Mouse (Mus musculus): ENCODE measurements around the gene Crispld2. TPM values are rescaled to one million over a fixed set of nuclear protein-coding genes. Genes with fewer than 3 reads are reported as not detected.

Crispld2 gene
- polyA plus RNA-seq, 1 experiment from 2014 or later, result 6.5 TPM

DNA sequence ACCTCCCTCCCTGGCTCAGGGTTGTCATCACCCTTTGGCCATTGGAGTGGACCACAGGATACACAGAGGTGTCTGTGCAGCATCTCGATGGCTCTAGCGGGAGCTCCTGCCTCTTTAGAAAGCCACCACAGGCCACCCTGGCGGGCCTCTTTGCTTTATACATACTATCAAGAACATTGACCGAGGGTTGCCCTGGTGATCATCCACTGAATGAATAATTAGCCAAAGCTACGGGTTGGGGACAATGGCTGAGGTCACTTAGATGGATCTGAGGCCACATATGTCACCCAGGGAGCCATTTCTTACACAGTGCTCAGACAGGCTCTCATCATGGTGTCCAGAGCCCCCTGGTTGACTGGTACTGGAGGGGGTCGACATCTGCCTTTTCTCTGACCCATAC lies 26.1 kb downstream of the Crispld2 start:
- DNase-seq (ENCODE audit: low spot score), result no peak
- Histone ChIP-seq H3K36me3 (replicated peaks) (0 out of 2 replicates have a peak, but pooled peaks cover 4% of the 10 kb centered on the region), H3K27me3 (replicated peaks; ENCODE audit: low read depth, poor library complexity, severe bottlenecking) (peaks cover 17% of the 10 kb centered on the region), H3K4me1 (peaks cover 45% of the 10 kb centered on the region), H3K9me3 (no peaks in the 10 kb centered on the region), H3K27ac (replicated peaks) (no peak overlapping the region; the same call in 1 of the 2 replicates), H3K4me3 (no peak overlapping the region)
- WGBS, result 81% methylated on average over 6 of the region's 6 CpGs

DNA sequence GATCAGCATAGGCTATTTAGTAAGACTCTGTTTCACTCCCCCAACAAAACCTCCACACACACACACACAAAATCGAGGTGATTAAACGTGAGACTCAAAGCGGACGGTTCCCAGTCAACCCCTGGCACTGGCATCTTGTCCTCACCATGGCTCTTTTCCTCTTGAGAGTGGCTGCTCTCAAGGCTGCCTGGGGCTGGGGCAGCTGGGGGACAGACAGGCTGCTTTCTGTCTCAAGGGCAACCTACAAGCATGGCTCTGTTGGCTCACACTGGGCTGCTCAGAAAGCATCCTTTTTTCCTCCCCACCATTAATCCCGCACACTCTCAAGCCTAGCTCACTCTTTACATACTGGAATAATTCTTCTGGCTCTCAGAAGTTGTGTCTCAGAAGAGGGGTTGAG lies 27.1 kb downstream of the Crispld2 start:
- H3K4me3 ChIP-seq, result no peak overlapping the region
- H3K4me1 ChIP-seq, result peaks cover 35% of the 10 kb centered on the region
- H3K27ac ChIP-seq (replicated peaks), result no peak overlapping the region
- H3K27me3 ChIP-seq (replicated peaks; ENCODE audit: low read depth, poor library complexity, severe bottlenecking), result peaks cover 17% of the 10 kb centered on the region
- no peaks in the 10 kb centered on the region for H3K9me3 ChIP-seq
- 0 out of 2 replicates have a peak, but pooled peaks cover 4% of the 10 kb centered on the region for H3K36me3 ChIP-seq (replicated peaks)
- 86% methylated on average over 5 of the region's 5 CpGs for WGBS
- DNase-seq (ENCODE audit: low spot score), result no peak

DNA sequence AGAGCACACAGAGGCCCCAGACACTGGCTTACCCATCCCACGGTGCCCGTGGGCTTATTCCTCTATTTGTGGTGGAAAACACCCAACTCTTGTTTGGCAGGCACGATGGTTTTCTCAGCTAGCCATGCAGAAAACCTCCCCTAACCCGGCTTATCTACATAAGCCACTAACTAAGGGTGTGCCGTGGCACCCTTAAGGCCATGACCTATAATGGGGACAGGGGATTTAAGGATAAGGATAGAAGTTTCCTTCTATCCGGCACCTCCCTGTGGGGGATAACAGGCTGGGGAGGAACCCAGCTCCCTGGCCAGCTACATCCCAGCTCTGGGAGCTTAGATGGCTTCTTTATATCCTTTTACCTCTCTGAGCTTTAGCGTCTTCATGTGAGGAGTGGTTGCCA lies 28.1 kb downstream of the Crispld2 start:
- 74% methylated on average over 7 of the region's 7 CpGs for WGBS
- 0 out of 2 replicates have a peak, but pooled peaks cover 4% of the 10 kb centered on the region for H3K36me3 ChIP-seq (replicated peaks)

DNA sequence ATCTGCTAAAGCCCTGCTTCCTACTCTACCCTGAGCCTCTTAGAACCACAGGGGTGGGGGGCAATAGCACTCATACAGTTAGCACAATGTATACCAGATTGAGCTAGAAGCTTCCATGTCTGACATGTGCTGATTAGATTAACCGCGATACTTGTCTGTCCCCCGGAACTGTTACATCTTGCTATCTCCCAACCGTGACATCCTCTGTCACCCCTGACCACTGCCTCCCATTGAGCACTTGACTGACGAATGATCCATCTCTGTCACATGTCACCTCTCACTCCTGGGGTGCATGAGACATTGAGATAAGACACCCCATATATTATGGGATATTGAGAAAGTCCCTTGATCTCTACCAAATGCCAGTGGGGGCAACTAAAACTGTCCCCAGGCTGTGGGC lies 34.0 kb downstream of the Crispld2 start:
- 0 out of 2 replicates have a peak, but pooled peaks cover 4% of the 10 kb centered on the region for H3K27me3 ChIP-seq (replicated peaks; ENCODE audit: low read depth, poor library complexity, severe bottlenecking)
- H3K4me1 ChIP-seq, result peaks cover 27% of the 10 kb centered on the region
- no peaks in the 10 kb centered on the region for H3K36me3 ChIP-seq (replicated peaks)
- 91% methylated on average over 5 of the region's 5 CpGs for WGBS
- DNase-seq (ENCODE audit: low spot score), result no peak
- no peak overlapping the region for H3K27ac ChIP-seq (replicated peaks)
- H3K9me3 ChIP-seq, result no peaks in the 10 kb centered on the region
- H3K4me3 ChIP-seq, result no peak overlapping the region

More for the DNA sequence above, 28.1 kb downstream of the Crispld2 start:
- Histone ChIP-seq H3K27me3 (replicated peaks; ENCODE audit: low read depth, poor library complexity, severe bottlenecking) (peaks cover 17% of the 10 kb centered on the region), H3K27ac (replicated peaks) (no peak overlapping the region), H3K4me1 (peaks cover 26% of the 10 kb centered on the region), H3K9me3 (no peaks in the 10 kb centered on the region), H3K4me3 (no peak overlapping the region)
- no peak for DNase-seq (ENCODE audit: low spot score)

DNA sequence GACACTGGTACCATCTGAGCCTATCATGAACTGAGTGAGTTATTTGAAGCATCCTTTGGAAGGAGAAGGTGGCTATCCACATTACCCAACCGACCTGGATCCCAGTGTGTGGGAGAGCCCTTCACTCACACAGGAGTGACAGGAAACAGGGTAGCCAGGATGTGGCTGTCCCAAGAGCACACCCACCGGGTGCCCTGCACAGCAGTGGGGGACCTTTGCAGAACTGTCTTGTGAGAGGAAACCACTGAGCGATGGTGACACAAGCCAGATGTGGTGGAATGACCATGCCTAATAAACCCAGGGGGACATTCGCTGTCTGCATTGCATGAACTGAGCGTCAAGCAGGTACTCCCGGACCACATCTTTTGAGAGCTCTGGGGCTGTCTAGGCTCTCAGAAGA lies 34.8 kb downstream of the Crispld2 start:
- H3K27ac ChIP-seq (replicated peaks), result no peak overlapping the region
- H3K27me3 ChIP-seq (replicated peaks; ENCODE audit: low read depth, poor library complexity, severe bottlenecking), result no peaks in the 10 kb centered on the region
- 87% methylated on average over 6 of the region's 6 CpGs for WGBS
- peaks cover 26% of the 10 kb centered on the region for H3K4me1 ChIP-seq
- H3K4me3 ChIP-seq, result no peak overlapping the region
- H3K9me3 ChIP-seq, result no peaks in the 10 kb centered on the region
- DNase-seq (ENCODE audit: low spot score), result no peak
- no peaks in the 10 kb centered on the region for H3K36me3 ChIP-seq (replicated peaks)

DNA sequence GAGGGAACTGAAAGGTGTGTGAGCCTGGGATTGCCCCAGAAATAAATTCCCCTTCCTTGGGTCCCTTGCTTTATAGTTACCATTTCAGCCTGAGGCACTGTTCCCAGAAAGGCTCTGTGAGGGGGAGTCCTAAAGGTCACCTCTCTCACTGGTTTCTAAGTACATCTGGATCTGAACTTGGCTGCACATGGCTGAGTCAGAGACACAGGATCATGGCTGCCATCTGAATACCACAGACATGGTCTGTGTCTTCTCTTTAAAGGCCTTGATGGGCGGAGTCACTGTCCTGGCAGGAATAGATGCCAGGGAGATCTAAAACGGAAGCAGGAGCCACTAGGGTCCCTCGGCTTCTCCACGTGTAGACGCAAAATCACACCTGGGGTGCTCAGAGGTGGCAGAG lies 38.2 kb downstream of the Crispld2 start:
- DNase-seq (ENCODE audit: low spot score), result no peak
- 0 out of 2 replicates have a peak, but pooled peaks cover 5% of the 10 kb centered on the region for H3K36me3 ChIP-seq (replicated peaks)
- no peaks in the 10 kb centered on the region for H3K9me3 ChIP-seq
- peaks cover 45% of the 10 kb centered on the region for H3K4me1 ChIP-seq
- H3K27ac ChIP-seq (replicated peaks), result peak overlapping the region; percentile 65; the same call in 1 of the 2 replicates
- no peak overlapping the region for H3K4me3 ChIP-seq
- H3K27me3 ChIP-seq (replicated peaks; ENCODE audit: low read depth, poor library complexity, severe bottlenecking), result no peaks in the 10 kb centered on the region
- 76% methylated on average over 5 of the region's 5 CpGs for WGBS

DNA sequence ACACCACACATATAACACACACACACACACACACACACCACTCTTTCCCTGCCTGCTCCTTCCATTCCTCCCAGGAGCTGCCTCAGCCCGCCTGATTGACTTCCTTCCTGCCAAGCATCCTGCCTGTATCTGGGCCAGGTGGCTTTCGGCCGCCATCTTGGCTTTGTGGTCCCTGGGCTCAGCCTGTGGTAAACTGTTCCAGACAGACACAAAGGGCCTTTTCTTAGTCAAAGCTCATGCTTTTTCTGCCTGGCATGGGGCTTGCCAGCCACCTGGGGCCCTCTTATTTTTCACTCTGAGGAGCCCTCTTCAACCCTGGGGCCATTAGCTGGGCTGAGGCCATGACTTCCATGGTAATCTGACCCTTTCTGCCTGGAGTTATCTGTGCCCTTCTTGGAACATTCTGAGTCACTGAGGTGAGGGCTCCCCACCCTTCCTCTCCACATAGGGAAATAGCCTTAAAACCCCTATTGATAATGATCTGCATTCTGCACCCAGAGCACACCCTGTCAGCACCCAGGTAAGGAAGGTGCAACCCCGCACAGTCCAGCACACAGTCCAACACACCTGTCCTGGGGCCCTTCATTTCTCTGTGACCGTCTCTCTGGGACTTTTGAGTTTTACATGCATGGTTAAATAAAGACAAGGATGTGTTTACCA lies 40.4 kb downstream of the Crispld2 start:
- H3K27ac ChIP-seq (replicated peaks), result peak overlapping the region; percentile 52
- H3K27me3 ChIP-seq (replicated peaks; ENCODE audit: low read depth, poor library complexity, severe bottlenecking), result no peaks in the 10 kb centered on the region
- 0 out of 2 replicates have a peak, but pooled peaks cover 5% of the 10 kb centered on the region for H3K36me3 ChIP-seq (replicated peaks)
- peaks cover 65% of the 10 kb centered on the region for H3K4me1 ChIP-seq
- H3K9me3 ChIP-seq, result no peaks in the 10 kb centered on the region
- WGBS, result 81% methylated on average over 5 of the region's 5 CpGs
- H3K4me3 ChIP-seq, result no peak overlapping the region
- DNase-seq (ENCODE audit: low spot score), result peak; percentile 39

DNA sequence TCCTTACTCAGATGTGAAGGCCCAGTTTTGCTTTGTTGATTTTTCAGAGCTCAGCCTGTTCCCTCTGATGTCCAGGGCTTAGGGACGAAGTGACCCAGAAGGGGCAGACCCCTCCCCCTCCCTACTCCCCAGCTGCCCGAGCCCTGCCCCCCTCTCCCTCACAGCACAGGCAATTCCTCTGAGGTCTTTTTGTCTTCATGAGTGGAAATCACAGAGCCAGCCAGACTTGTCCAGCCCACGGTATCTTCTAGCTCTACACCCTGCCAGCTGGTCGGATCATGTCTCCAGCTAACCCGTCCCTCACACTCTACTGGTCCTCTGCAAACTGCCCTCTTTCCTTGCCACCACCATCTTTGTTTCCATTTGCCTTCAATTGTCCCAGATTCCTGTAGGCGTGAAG lies 42.2 kb downstream of the Crispld2 start:
- peak; percentile 43 for DNase-seq (ENCODE audit: low spot score)
- WGBS, result 24% methylated on average over 6 of the region's 6 CpGs
- Histone ChIP-seq H3K9me3 (no peaks in the 10 kb centered on the region), H3K4me3 (no peak overlapping the region), H3K4me1 (peaks cover 73% of the 10 kb centered on the region), H3K27ac (replicated peaks) (peak overlapping the region; percentile 52), H3K36me3 (replicated peaks) (0 out of 2 replicates have a peak, but pooled peaks cover 5% of the 10 kb centered on the region), H3K27me3 (replicated peaks; ENCODE audit: low read depth, poor library complexity, severe bottlenecking) (no peaks in the 10 kb centered on the region)

DNA sequence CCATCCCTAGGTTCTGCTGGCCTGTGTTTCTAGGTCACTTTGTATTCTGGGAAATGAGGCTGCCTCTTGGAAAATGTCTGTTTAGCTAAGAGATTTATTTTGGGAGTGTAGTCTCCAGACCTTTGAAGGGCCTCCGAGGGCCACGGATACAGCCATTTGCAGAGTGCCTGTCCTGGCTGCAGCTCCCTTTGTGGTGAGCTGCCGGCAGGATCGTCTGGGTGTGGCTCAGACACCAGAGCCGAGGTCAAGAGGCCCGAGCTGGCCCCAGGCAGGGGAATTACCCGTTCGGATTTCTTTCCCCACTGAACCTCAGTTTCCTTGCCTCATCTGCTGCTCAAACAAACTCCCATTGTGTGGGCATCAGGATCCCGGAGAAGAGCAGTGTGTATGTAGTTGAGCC lies 43.9 kb downstream of the Crispld2 start:
- 13% methylated on average over 9 of the region's 9 CpGs for WGBS
- peak; percentile 53 for DNase-seq (ENCODE audit: low spot score)
- no peaks in the 10 kb centered on the region for H3K9me3 ChIP-seq
- H3K4me1 ChIP-seq, result peaks cover 64% of the 10 kb centered on the region
- peak overlapping the region; percentile 75 for H3K27ac ChIP-seq (replicated peaks)
- H3K36me3 ChIP-seq (replicated peaks), result 0 out of 2 replicates have a peak, but pooled peaks cover 5% of the 10 kb centered on the region
- H3K27me3 ChIP-seq (replicated peaks; ENCODE audit: low read depth, poor library complexity, severe bottlenecking), result no peaks in the 10 kb centered on the region
- H3K4me3 ChIP-seq, result no peak overlapping the region

DNA sequence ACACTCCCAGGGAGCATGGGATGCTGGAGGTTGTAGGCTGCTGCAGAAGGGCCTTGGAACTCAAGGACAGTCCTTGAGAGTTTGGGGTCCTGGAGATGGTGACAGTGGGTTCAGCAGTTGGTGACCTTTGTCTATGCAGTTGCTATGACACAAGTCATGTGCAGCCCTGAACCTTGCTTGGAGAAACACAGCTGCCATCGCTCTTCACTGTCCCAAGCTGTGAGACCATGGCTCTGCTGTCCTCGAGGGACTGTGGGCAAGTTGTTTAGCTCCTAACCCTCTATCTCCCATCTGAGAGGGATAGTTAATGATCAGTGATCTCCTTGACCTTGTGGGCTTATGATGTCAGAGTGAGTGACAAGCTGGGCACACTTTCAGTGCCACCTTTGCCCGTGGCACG lies 44.3 kb downstream of the Crispld2 start:
- WGBS, result 74% methylated on average over 4 of the region's 4 CpGs
- no peak for DNase-seq (ENCODE audit: low spot score)
- 0 out of 2 replicates have a peak, but pooled peaks cover 5% of the 10 kb centered on the region for H3K36me3 ChIP-seq (replicated peaks)
- H3K9me3 ChIP-seq, result no peaks in the 10 kb centered on the region
- H3K27ac ChIP-seq (replicated peaks), result peak overlapping the region; percentile 75
- no peaks in the 10 kb centered on the region for H3K27me3 ChIP-seq (replicated peaks; ENCODE audit: low read depth, poor library complexity, severe bottlenecking)
- H3K4me1 ChIP-seq, result peaks cover 59% of the 10 kb centered on the region
- no peak overlapping the region for H3K4me3 ChIP-seq

DNA sequence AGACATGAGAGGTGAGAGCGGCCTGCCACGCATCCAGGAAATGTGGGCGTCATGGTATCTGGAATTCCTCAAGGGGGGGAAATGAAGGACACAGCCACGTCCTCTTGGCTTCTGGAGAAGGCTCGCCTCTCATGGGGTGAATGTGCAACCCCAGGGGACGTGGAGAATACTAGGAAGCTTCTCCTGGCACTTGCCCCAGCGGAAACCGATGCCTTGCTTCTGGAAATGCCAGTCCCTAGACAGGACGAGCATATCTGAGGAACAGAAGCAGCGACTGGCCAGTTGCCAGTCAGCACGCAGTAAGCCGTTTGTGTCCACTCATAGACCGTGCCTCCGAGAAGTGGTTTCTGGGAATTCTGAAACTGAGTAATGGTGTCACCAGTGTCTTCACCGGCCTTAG lies 45.0 kb downstream of the Crispld2 start:
- H3K9me3 ChIP-seq, result no peaks in the 10 kb centered on the region
- peak overlapping the region; percentile 75; the same call in 1 of the 2 replicates for H3K27ac ChIP-seq (replicated peaks)
- H3K27me3 ChIP-seq (replicated peaks; ENCODE audit: low read depth, poor library complexity, severe bottlenecking), result no peaks in the 10 kb centered on the region
- WGBS, result 87% methylated on average over 15 of the region's 15 CpGs
- 0 out of 2 replicates have a peak, but pooled peaks cover 5% of the 10 kb centered on the region for H3K36me3 ChIP-seq (replicated peaks)
- peaks cover 56% of the 10 kb centered on the region for H3K4me1 ChIP-seq
- no peak overlapping the region for H3K4me3 ChIP-seq
- no peak for DNase-seq (ENCODE audit: low spot score)

DNA sequence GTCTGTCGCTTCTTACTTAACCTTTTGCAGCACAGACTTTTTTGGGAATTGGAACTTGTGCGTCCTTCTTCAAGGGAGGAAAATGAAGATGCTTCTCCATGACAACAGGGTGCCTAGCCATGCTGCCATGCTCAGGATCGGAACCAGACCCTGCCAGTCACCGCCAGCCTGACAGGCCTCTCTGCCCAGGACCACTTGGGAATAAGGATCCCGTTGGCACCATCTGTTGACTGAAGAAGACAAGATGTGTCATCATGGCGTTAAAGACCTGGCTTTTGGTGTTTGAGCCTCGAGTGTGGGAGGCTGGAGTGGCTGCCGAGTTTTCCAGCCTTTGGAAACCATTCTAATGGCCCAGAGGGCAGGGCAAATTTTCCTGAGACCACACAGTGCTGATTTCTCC lies 45.4 kb downstream of the Crispld2 start:
- WGBS, result 88% methylated on average over 8 of the region's 8 CpGs
- Histone ChIP-seq H3K36me3 (replicated peaks) (0 out of 2 replicates have a peak, but pooled peaks cover 5% of the 10 kb centered on the region), H3K9me3 (no peaks in the 10 kb centered on the region), H3K4me3 (no peak overlapping the region), H3K27ac (replicated peaks) (no peak overlapping the region), H3K27me3 (replicated peaks; ENCODE audit: low read depth, poor library complexity, severe bottlenecking) (no peaks in the 10 kb centered on the region), H3K4me1 (peaks cover 55% of the 10 kb centered on the region)
- no peak for DNase-seq (ENCODE audit: low spot score)

DNA sequence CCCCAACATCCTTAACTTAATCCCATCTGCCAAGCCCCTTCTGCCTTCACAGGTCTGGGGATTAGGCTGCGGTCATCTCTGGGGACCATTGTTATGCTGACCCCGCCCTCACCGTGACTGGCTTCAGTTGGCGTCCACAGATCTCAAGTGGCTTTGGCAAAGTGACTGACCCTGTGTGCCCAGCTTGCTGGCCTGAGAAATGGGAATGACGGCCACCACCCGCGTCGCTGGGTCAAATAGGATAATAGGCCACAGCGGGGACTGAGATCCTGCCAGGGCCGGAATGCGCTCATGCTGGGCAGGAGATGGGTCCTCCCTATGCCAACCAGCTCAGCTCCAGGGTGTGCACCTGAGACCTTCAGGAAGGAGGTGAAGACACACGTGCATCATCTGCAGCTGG lies 46.5 kb downstream of the Crispld2 start:
- DNase-seq (ENCODE audit: low spot score), result no peak
- 91% methylated on average over 12 of the region's 12 CpGs for WGBS
- H3K4me1 ChIP-seq, result peaks cover 57% of the 10 kb centered on the region
- no peak overlapping the region for H3K27ac ChIP-seq (replicated peaks)
- no peaks in the 10 kb centered on the region for H3K9me3 ChIP-seq
- H3K27me3 ChIP-seq (replicated peaks; ENCODE audit: low read depth, poor library complexity, severe bottlenecking), result no peaks in the 10 kb centered on the region
- H3K4me3 ChIP-seq, result no peak overlapping the region
- 0 out of 2 replicates have a peak, but pooled peaks cover 1% of the 10 kb centered on the region for H3K36me3 ChIP-seq (replicated peaks)
